Mouse (Mus musculus): Measurements from ENCODE around the gene Krtdap.

DNA sequence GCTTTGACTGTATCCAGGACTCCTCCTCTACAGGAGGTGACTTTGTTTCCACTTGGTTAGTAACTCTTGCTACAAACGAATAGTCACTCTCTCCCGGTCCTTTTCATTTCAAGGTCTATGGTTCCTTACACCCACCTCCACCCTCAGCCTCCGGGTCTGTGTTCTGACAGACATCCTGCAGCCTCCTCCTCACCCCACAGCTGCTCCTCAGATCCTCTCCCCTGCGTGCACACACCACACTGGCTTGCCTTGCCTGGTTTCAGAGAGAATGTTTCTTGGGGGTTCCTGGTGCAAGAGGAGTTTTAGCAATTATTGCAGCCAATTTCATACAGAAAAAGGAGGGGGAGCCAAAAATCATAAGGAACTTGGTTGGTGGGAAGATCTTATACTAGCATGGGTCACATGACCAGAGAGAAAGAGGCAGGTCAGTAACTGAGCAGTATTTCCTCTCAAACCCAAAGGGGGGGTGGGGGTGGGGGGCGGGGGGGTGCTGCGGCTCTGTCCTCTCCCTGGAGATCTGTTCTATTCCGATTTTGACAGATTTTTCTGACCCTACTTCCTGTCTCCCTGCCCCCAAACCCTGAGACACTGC lies 33.3 kb downstream of the Krtdap start:
- TF ChIP-seq CTCF (IDR thresholded peaks at IDR 0.05; ENCODE audit: low read depth) (no peak), EP300 (optimal IDR thresholded peaks at IDR 0.05) (no peak)

All from stomach, postnatal 0 days (tissue).